Mouse (Mus musculus) heart, embryonic 11.5 days (tissue): Measurements from ENCODE around the gene 3110082J24Rik. TPM values are rescaled to one million over a fixed set of nuclear protein-coding genes. Genes with fewer than 3 reads are reported as not detected.
"Not testable (repeated sequence)": the region's sequence is repeated elsewhere in the genome, so short reads cannot be mapped to it uniquely, and the experiment has no call there.

Experiments
- ATAC-seq: fragments of 200-750 bp; cut with Nextera tagmentation; replicated peaks from 2 replicates; pipeline ENCODE4 v1.8.0; 2017; ENCODE audit warnings: moderate library complexity; ENCODE audit not compliant: insufficient number of reproducible peaks, low FRiP score, low TSS enrichment
- H3K27ac ChIP-seq: fragments of 300-500 bp; sonication (generic); 2 replicates; pipeline ENCODE4 v1.5.1; 2014; ENCODE audit warnings: mild to moderate bottlenecking, low read depth, low read length
- H3K27me3 ChIP-seq: fragments of 300-500 bp; sonication (generic); 2 replicates; pipeline ENCODE4 v1.6.1; 2014; ENCODE audit warnings: mild to moderate bottlenecking, low read length, mixed read lengths; ENCODE audit not compliant: control insufficient read depth, insufficient read depth
- H3K36me3 ChIP-seq: fragments of 300-500 bp; sonication (generic); 2 replicates; pipeline ENCODE4 v1.6.1; 2014; ENCODE audit warnings: mild to moderate bottlenecking, low read length, moderate library complexity, mixed read lengths; ENCODE audit not compliant: control insufficient read depth, insufficient read depth
- H3K4me1 ChIP-seq: fragments of 300-500 bp; sonication (generic); 2 replicates; pipeline ENCODE4 v1.6.1; 2014; ENCODE audit warnings: low read length; ENCODE audit not compliant: control insufficient read depth, insufficient read depth
- H3K4me2 ChIP-seq: fragments of 300-500 bp; sonication (generic); 2 replicates; pipeline ENCODE4 v1.6.1; 2014; ENCODE audit warnings: mild to moderate bottlenecking, moderate library complexity
- H3K4me3 ChIP-seq: fragments of 300-500 bp; sonication (generic); 2 replicates; pipeline ENCODE4 v1.5.1; 2014; ENCODE audit warnings: low read depth, low read length
- H3K9ac ChIP-seq: fragments of 300-500 bp; sonication (generic); 2 replicates; pipeline ENCODE4 v1.6.1; 2014; ENCODE audit warnings: mild to moderate bottlenecking, low read depth, low read length, moderate library complexity
- H3K9me3 ChIP-seq: fragments of 300-500 bp; sonication (generic); replicated peaks from 2 replicates; pipeline ENCODE4 v1.6.1; 2016; ENCODE audit warnings: low read length; ENCODE audit not compliant: control insufficient read depth
- WGBS: fragments of 180-500 bp; shearing (Covaris S2); extraction: QIAGEN DNeasy Blood & Tissue Kit; methylation state at CpG from one replicate; pipeline ENCODE4 v1.1.7; 2014; ENCODE audit not compliant: insufficient replicate concordance; 5-methylcytosine and 5-hydroxymethylcytosine counted together
- polyA plus RNA-seq: library from polyadenylated mRNA; unstranded; fragments of >200 nt; fragmentation: Nextera tagmentation; extraction: Ambion mirVana; gene quantifications from 2 replicates; pipeline ENCODE4 v1.2.1, GENCODE M21; 2014

3110082J24Rik gene
- polyA plus RNA-seq, 1 experiment from 2014 or later, result not detected

GRCm38 (mm10) chr5:30072377-30072776, 33.5 kb downstream of the 3110082J24Rik start:
- H3K4me3 ChIP-seq, result peak overlapping the region; percentile 88
- H3K9ac ChIP-seq, result peak overlapping the region; percentile 95
- no peaks in the 10 kb centered on the region for H3K27me3 ChIP-seq
- ATAC-seq, result peak; percentile 26; the same call in 1 of the 2 replicates
- H3K4me1 ChIP-seq, result peaks cover 6% of the 10 kb centered on the region; the same call in 1 of the 2 replicates
- H3K27ac ChIP-seq, result no peak overlapping the region
- H3K9me3 ChIP-seq, result no peaks in the 10 kb centered on the region
- 49% methylated on average over 3 of the region's 3 CpGs for WGBS
- peaks cover 18% of the 10 kb centered on the region for H3K36me3 ChIP-seq
- peak overlapping the region; percentile 82 for H3K4me2 ChIP-seq

- Histone ChIP-seq H3K9me3 (no peaks in the 10 kb centered on the region), H3K27ac (no peak overlapping the region), H3K9ac (no peak overlapping the region), H3K4me3 (peak overlapping the region; percentile 88), H3K27me3 (no peaks in the 10 kb centered on the region), H3K36me3 (peaks cover 19% of the 10 kb centered on the region), H3K4me1 (peaks cover 6% of the 10 kb centered on the region; the same call in 1 of the 2 replicates), H3K4me2 (peak overlapping the region; percentile 82)
- no peak for ATAC-seq
- 80% methylated on average over 6 of the region's 6 CpGs for WGBS
These were observed 34.2 kb downstream of the 3110082J24Rik start for GRCm38 (mm10) chr5:30071677-30072076.

DNA sequence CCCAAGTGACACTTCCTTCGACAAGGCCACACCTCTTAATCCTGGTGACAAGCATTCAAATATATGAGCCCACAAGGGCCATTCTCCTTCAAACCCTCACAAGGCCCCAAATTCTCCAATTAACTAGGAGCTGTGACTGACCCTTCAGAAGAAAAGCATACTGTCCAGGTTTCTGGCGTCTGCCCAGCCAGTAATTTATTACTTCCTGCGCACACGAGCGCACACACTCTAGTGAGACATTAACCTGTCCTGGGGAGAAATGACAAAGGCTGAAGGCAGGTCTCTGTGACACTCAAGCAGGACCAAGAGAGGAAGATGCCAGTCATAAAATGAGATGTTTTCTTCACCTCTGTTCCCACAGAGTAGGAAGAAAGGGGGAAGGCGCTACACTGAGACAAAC, 38.2 kb downstream of the 3110082J24Rik start:
- 87% methylated on average over 6 of the region's 6 CpGs for WGBS
- H3K27me3 ChIP-seq, result no peaks in the 10 kb centered on the region
- no peak overlapping the region for H3K27ac ChIP-seq
- peaks cover 34% of the 10 kb centered on the region for H3K36me3 ChIP-seq
- no peak overlapping the region for H3K9ac ChIP-seq
- ATAC-seq, result no peak
- H3K9me3 ChIP-seq, result no peaks in the 10 kb centered on the region
- H3K4me1 ChIP-seq, result peaks cover 6% of the 10 kb centered on the region; the same call in 1 of the 2 replicates
- no peak overlapping the region for H3K4me2 ChIP-seq
- H3K4me3 ChIP-seq, result no peak overlapping the region

DNA sequence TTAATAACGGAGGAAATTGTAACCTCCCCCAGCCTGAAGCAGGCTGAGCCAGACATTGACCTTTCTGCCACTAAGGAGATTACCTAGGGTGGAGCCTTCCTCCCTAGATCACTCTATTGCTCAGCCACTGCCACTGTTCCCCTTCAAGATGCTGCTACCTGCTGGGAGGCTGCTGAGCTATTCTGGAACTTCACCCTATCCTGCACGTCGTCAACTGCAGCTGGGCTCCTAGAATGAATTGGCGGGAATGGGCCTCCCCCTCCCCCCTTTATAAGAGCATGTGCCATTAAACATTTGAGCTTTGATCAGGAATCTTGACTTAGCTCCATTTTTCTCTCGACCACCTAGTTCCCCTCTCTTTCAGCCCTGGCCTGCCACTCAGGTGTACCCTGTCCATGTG, 46.3 kb downstream of the 3110082J24Rik start:
- WGBS, result 79% methylated on average over 5 of the region's 5 CpGs
- H3K4me3 ChIP-seq, result not testable (repeated sequence)
- peaks cover 26% of the 10 kb centered on the region for H3K36me3 ChIP-seq

DNA sequence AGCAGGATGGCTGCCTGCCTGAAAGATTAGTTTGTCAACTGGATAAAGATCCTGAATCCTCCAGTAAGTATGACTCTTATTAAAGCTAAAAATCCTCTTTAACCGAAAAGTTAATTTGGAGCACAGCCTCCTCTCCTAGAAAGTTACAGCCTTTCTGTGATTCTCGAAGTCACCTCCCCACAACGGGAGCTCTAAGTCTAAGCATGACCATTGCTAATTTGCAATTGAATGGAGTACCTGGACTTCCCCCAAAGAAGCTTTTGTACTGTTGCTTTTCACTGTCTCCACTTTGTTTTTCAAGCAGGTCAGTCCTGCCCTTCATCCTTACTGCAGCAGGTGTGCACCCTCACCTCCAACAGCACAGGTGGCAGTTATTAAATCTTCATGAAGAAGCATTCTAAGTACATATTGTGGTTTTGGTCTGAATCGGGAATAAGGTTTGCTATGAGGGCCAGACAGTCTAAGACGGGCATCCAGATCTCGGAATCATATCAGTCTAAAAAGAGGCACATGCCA, 47.6 kb downstream of the 3110082J24Rik start:
- Histone ChIP-seq H3K4me1 (no peaks in the 10 kb centered on the region), H3K4me2 (no peak overlapping the region), H3K4me3 (no peak overlapping the region), H3K27ac (no peak overlapping the region), H3K36me3 (peaks cover 19% of the 10 kb centered on the region), H3K9me3 (no peaks in the 10 kb centered on the region), H3K9ac (no peak overlapping the region), H3K27me3 (no peaks in the 10 kb centered on the region)
- ATAC-seq, result no peak
- 88% methylated on average over 6 of the region's 6 CpGs for WGBS

More for the DNA sequence above, 46.3 kb downstream of the 3110082J24Rik start:
- H3K9me3 ChIP-seq, H3K27ac ChIP-seq, H3K4me2 ChIP-seq, H3K4me1 ChIP-seq, H3K9ac ChIP-seq, H3K27me3 ChIP-seq, ATAC-seq: not testable (repeated sequence)

Other genes with a start within 250 kb of the 3110082J24Rik start
- gene Il6, start 93.0 kb downstream of the 3110082J24Rik start, polyA plus RNA-seq, result 0.14 TPM in 1 of 2 replicates, not detected in the other
- gene Tyms, start 32.5 kb downstream of the 3110082J24Rik start, polyA plus RNA-seq, result 158 and 173 TPM in 2 replicates
- 0.21 and 0.23 TPM in 2 replicates for gene Garem2, start 925 bp downstream of the 3110082J24Rik start, polyA plus RNA-seq
- gene Hadha, start 49.1 kb upstream of the 3110082J24Rik start, polyA plus RNA-seq, result 129 and 172 TPM in 2 replicates
- 268 and 306 TPM in 2 replicates for gene Hadhb, start 49.2 kb upstream of the 3110082J24Rik start, polyA plus RNA-seq
- 0.24 and 0.62 TPM in 2 replicates for gene Adgrf3, start 99.6 kb upstream of the 3110082J24Rik start, polyA plus RNA-seq
- gene Selenoi, start 126.5 kb upstream of the 3110082J24Rik start, polyA plus RNA-seq, result 22.9 and 24.9 TPM in 2 replicates
- 0.36 TPM in 1 of 2 replicates, not detected in the other for gene Drc1, start 175.3 kb upstream of the 3110082J24Rik start, polyA plus RNA-seq